Mouse (Mus musculus) hindbrain, embryonic 13.5 days (tissue): ENCODE measurements around the gene Itpr2. TPM values are rescaled to one million over a fixed set of nuclear protein-coding genes. Genes with fewer than 3 reads are reported as not detected.

Experiments
- ATAC-seq: fragments of 200-750 bp; cut with Nextera tagmentation; 2 replicates; pipeline ENCODE4 v1.8.0; 2017; ENCODE audit warnings: moderate TSS enrichment; ENCODE audit not compliant: low FRiP score
- H3K27ac ChIP-seq: fragments of 300-500 bp; sonication (generic); 2 replicates; pipeline ENCODE4 v1.5.1; 2015; ENCODE audit warnings: inconsistent platforms, mild to moderate bottlenecking, moderate library complexity
- H3K27me3 ChIP-seq: fragments of 300-500 bp; sonication (generic); 2 replicates; pipeline ENCODE4 v1.6.1; 2015; ENCODE audit warnings: mild to moderate bottlenecking, inconsistent platforms
- H3K36me3 ChIP-seq: fragments of 300-500 bp; sonication (generic); 2 replicates; pipeline ENCODE4 v1.6.1; 2015; ENCODE audit warnings: mild to moderate bottlenecking, inconsistent platforms
- H3K4me1 ChIP-seq: fragments of 300-500 bp; sonication (generic); replicated peaks from 2 replicates; pipeline ENCODE4 v1.6.1; 2015; ENCODE audit warnings: inconsistent platforms
- H3K4me2 ChIP-seq: fragments of 300-500 bp; sonication (generic); 2 replicates; pipeline ENCODE4 v1.6.1; 2015; ENCODE audit warnings: inconsistent platforms, mild to moderate bottlenecking, moderate library complexity
- H3K4me3 ChIP-seq: fragments of 300-500 bp; sonication (generic); 2 replicates; pipeline ENCODE4 v1.5.1; 2015; ENCODE audit warnings: mild to moderate bottlenecking, inconsistent platforms
- H3K9ac ChIP-seq: fragments of 300-500 bp; sonication (generic); 2 replicates; pipeline ENCODE4 v1.6.1; 2015; ENCODE audit warnings: mild to moderate bottlenecking, inconsistent platforms
- H3K9me3 ChIP-seq: fragments of 300-500 bp; sonication (generic); 2 replicates; pipeline ENCODE4 v1.6.1; 2016; ENCODE audit warnings: inconsistent platforms
- WGBS: fragments of 180-500 bp; shearing (Covaris S2); methylation state at CpG from one replicate; pipeline ENCODE4 v1.1.7; 2015; 5-methylcytosine and 5-hydroxymethylcytosine counted together
- polyA plus RNA-seq: library from polyadenylated mRNA; unstranded; fragments of >200 nt; fragmentation: Nextera tagmentation; extraction: Ambion mirVana; gene quantifications from 2 replicates; pipeline ENCODE4 v1.2.1, GENCODE M21; 2015

Gene Itpr2
- polyA plus RNA-seq, 1 experiment from 2014 or later, result 5.5 TPM

DNA sequence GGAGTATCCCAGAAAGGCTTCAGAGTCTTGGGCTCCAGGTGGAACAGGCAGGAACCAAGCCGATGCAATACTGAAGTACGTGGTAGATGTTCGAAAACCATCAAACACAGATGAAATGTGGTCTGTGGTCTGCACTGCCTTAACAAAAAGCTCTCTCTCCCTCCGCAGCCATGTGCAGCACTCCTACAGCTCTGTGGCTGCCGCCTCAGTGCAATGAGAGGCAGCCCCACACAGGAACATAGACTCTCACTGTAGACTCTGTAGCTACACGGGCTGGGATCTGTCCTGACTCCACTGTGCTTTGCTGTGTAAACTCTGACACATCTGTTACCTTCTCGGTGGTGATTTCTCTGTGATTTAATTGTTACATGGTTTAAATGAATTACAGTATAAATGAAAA, 218.0 kb downstream of the Itpr2 start:
- no peak overlapping the region for H3K4me3 ChIP-seq
- no peaks in the 10 kb centered on the region for H3K27me3 ChIP-seq
- H3K9ac ChIP-seq, result no peak overlapping the region
- no peak overlapping the region for H3K4me2 ChIP-seq
- 74% methylated on average over 7 of the region's 7 CpGs for WGBS
- no peak overlapping the region for H3K27ac ChIP-seq
- ATAC-seq, result no peak
- no peaks in the 10 kb centered on the region for H3K36me3 ChIP-seq
- H3K4me1 ChIP-seq, result peaks cover 6% of the 10 kb centered on the region; the same call in 1 of the 2 replicates
- H3K9me3 ChIP-seq, result no peaks in the 10 kb centered on the region

DNA sequence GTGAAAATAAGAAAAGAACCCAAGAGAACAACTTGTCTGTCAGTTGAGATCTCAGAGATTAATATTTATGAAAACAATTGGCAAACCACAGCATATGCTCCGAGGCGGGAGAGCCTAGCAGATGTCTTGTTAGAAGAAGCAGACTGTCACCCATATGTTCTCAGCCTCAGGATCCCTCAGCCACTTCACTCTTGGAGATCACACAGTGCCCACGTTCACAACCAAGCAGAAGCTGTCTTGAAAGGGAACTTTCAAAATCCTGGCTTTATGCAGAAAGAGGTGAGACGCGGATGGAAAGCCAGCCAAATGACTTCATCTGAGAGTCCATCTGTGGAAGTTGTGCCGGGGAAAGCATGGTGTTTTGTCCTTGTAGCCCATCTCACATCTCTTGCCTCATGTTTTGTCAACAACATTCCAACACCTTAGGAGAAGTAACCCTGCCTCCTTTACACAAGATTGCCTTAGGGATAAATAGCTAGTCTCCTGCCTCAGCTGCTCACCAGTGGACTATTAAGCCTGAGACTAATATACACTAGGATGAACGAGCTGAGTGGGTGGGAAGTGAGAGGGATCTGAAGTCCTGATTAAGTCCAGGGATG, 219.9 kb downstream of the Itpr2 start:
- ATAC-seq, result no peak
- no peak overlapping the region for H3K9ac ChIP-seq
- H3K27me3 ChIP-seq, result no peaks in the 10 kb centered on the region
- no peaks in the 10 kb centered on the region for H3K36me3 ChIP-seq
- peaks cover 6% of the 10 kb centered on the region; the same call in 1 of the 2 replicates for H3K4me1 ChIP-seq
- 76% methylated on average over 7 of the region's 7 CpGs for WGBS
- H3K9me3 ChIP-seq, result no peaks in the 10 kb centered on the region
- no peak overlapping the region for H3K4me2 ChIP-seq
- no peak overlapping the region for H3K27ac ChIP-seq
- H3K4me3 ChIP-seq, result no peak overlapping the region

DNA sequence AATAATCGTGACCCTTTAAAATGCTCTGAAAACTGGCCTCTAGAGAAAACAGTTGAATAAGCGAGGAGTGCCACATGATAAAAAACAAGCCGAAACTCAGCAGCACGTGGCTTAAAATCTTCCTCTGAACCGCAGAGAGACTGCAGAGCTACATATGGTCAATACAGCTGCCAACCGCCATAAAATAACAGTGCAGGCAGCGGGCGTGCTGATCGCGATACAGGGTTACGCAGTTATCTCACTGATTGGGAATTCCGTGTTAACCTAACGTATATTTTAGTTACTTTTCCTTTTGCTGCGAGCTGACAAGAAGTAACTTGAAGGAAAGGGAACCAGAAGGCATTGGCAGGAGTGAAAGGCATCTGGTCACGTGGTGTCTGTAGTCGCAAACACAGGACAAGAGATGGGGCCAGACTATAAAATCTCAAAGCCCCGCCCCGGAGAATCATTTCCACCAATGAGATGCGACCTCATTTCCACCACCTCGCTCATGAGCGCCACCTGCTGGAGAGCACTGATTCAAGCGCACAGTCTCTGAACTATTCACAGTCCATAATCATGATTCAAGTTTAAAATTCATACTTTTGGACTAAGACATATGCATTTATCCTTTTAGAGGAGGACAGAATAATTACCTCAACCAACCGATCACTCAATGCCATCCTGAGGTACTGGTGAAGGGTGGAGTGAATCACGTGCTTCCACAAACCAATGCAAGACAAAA, 220.7 kb downstream of the Itpr2 start:
- Histone ChIP-seq H3K4me1 (peaks cover 6% of the 10 kb centered on the region; the same call in 1 of the 2 replicates), H3K9me3 (no peaks in the 10 kb centered on the region), H3K4me2 (no peak overlapping the region), H3K4me3 (no peak overlapping the region), H3K27me3 (no peaks in the 10 kb centered on the region), H3K27ac (no peak overlapping the region), H3K36me3 (no peaks in the 10 kb centered on the region), H3K9ac (no peak overlapping the region)
- 92% methylated on average over 24 of the region's 24 CpGs for WGBS
- ATAC-seq, result no peak

DNA sequence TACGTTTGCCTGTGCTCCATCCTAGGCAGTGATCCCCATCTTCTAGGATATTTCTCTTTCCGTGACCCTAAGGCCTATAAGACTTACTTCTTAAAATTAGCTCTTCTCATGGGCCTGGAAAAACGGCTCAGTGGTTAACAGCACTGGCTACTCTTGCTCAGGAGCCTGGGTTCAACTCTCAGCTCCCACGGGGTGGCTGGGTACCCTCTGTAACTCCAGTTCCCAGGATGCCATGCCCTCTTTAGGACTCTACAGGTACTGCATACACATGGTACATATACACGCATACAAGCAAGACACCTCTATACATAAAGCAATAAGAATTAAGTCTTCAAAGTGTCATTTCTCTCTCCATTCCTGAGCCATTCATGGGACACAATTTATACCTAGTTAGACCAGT, 228.8 kb downstream of the Itpr2 start:
- Histone ChIP-seq H3K9me3 (no peaks in the 10 kb centered on the region), H3K4me3 (no peak overlapping the region), H3K27me3 (no peaks in the 10 kb centered on the region), H3K36me3 (no peaks in the 10 kb centered on the region), H3K4me2 (no peak overlapping the region), H3K4me1 (peaks cover 12% of the 10 kb centered on the region), H3K9ac (no peak overlapping the region), H3K27ac (no peak overlapping the region)
- whole genome bisulfite sequencing, result 90% methylated on average over 5 of the region's 5 CpGs
- ATAC-seq, result no peak

DNA sequence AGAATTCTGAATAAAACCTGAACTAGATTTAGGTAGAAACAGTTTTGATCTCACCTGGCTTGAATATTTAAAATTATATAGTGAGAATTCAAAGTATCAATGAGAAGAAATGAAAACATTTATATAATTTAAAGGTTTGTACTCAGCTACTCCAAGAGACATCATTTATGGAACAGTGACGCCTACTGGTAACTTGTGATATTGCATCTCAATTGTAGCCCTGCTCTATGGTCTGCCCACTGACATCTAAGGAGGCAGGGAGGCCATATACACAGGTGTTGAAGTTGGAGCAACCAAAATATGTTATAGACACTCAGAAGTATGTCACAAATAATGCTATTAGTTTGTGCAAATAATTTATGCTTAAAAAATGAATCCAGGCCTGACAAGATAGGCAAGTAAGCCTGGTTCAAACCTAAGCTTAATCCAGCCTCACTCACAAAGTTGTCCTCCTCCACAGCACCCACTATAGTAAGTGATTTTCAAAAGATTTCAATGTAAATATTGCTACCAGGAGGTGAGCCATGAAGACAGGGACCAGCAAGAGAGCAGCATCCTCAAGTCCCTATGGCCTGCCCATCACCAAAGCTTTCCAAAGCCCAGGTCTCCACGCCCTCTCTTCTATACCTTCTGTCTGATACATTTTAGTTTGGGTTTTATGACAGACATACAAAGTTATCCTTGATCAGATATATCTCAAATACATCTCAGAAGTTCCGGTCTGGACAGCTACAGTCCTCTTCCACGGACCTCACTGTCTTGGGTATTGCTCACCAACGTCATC, 229.6 kb downstream of the Itpr2 start:
- no peaks in the 10 kb centered on the region for H3K36me3 ChIP-seq
- no peaks in the 10 kb centered on the region for H3K9me3 ChIP-seq
- H3K9ac ChIP-seq, result no peak overlapping the region
- H3K4me1 ChIP-seq, result peaks cover 12% of the 10 kb centered on the region
- ATAC-seq, result no peak
- H3K27me3 ChIP-seq, result no peaks in the 10 kb centered on the region
- H3K27ac ChIP-seq, result no peak overlapping the region
- no peak overlapping the region for H3K4me3 ChIP-seq
- no peak overlapping the region for H3K4me2 ChIP-seq
- 74% methylated on average over 5 of the region's 5 CpGs for WGBS

DNA sequence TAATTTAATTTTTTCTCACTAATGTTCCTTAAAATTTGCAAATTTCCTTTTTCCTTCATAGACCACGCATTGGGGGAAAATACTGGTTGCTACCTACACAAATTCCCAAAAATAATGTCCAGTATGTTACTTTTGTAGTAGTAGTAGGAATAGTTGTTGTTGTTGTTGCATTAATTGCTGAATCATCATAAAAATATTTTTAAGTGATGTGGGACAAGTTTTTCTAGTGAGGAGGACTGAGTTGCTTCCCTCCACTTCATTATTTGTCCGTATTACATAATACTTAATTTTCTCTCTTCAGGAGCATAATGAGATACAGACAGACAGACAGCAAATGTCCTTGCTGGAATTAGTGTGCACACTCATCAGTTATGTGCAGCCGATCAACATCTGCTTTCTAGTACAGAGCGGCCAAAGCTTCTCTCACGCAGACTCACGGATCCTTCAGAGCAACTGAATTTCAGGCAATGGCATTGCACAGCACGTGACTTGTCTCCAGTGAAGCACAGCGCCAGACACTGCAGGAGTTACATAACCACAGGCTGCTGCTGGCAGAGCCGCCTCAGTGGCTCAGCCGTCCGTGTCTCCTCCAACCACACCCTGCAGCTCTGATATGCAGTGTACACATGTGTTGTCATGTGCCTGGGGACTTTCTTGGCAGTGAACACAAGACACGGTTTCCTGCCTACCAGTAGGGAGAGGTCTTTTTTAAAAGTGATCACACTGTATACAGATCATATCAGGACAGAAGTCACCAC, 231.1 kb downstream of the Itpr2 start:
- Histone ChIP-seq H3K36me3 (no peaks in the 10 kb centered on the region), H3K4me1 (peaks cover 12% of the 10 kb centered on the region), H3K9ac (no peak overlapping the region), H3K9me3 (no peaks in the 10 kb centered on the region), H3K27ac (peak overlapping the region; percentile 13; the same call in 1 of the 2 replicates), H3K27me3 (no peaks in the 10 kb centered on the region), H3K4me3 (no peak overlapping the region), H3K4me2 (no peak overlapping the region)
- 48% methylated on average over 12 of the region's 12 CpGs for whole genome bisulfite sequencing
- peak; percentile 90 for ATAC-seq

DNA sequence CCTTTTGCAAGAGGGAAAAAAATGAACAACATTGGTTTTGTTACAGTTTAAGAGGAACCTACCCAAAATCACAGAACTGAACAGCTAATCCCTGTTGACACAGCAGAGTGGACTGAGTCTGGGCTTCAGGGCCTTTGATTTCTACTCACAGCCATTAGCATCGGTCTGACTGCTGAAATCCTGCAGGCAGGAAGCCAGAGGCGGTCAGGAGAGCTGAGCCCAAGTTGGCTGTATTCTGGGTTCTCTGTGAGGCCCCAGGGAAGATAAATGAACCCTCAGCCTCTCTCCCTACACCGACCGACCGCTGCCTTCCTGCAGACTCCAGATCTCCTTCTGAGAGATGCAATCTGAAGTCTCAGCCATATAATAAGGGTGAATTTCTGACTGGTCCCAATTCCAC, 231.9 kb downstream of the Itpr2 start:
- no peak overlapping the region for H3K4me2 ChIP-seq
- no peak overlapping the region for H3K27ac ChIP-seq
- H3K4me1 ChIP-seq, result peaks cover 12% of the 10 kb centered on the region
- H3K36me3 ChIP-seq, result no peaks in the 10 kb centered on the region
- 35% methylated on average over 5 of the region's 5 CpGs for WGBS
- H3K9ac ChIP-seq, result no peak overlapping the region
- no peaks in the 10 kb centered on the region for H3K27me3 ChIP-seq
- H3K9me3 ChIP-seq, result no peaks in the 10 kb centered on the region
- no peak for ATAC-seq
- no peak overlapping the region for H3K4me3 ChIP-seq

DNA sequence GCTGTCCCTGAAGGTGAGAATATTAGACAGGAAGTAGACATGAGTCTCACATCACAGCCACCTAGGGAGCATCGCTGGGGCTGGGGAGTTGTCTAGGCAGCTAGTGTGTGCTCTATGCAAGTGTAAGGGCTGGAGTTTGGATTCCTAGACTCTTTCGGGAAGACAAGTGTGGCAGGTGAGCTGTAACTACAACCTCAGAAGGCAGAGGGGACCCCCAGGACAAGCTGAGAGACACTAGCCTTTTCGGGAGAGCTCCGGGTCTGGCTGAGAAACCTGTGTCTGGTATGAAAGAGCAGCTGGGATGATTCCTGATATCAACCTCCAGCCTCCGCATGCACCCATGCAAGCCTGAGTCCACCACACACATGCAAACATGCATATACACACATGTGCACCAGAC, 232.7 kb downstream of the Itpr2 start:
- Histone ChIP-seq H3K9ac (no peak overlapping the region), H3K27ac (no peak overlapping the region), H3K36me3 (no peaks in the 10 kb centered on the region), H3K27me3 (no peaks in the 10 kb centered on the region), H3K4me1 (peaks cover 12% of the 10 kb centered on the region), H3K9me3 (no peaks in the 10 kb centered on the region), H3K4me2 (no peak overlapping the region), H3K4me3 (no peak overlapping the region)
- 95% methylated on average over 5 of the region's 5 CpGs for WGBS
- ATAC-seq, result no peak

DNA sequence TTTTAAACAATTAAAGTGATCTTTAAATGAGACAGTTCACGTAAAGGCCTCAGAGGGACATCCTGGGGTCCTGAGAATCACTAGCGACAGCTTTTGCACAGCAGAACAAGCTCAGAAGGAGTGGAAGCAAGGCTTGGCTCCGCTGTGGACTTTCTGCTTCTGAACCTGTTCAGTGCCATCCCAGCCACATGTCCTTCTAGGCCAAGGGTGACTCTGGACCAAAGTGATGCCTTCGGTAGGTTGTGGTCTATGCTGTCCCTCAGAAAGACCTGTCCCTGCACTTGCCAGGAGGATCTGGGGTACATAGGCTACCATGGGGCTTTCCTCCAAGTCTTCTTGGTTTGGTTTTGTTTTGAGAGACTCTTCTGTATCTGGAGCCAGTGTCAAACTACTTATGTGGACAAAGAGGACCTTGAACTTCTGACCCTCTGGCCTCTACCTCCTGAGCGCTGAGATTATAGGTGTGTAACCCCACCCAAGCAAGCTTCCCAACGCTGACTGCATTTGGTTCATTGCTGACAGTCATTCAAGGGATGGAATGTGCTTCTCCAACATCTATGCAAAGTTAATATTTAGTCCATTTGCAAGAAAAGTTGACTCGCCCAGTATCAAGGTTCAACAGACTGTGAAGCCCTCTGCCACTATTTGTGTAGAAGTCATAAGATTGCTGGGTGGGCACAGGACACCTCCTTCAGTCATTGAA, 241.2 kb downstream of the Itpr2 start:
- no peak overlapping the region for H3K4me2 ChIP-seq
- ATAC-seq, result no peak

DNA sequence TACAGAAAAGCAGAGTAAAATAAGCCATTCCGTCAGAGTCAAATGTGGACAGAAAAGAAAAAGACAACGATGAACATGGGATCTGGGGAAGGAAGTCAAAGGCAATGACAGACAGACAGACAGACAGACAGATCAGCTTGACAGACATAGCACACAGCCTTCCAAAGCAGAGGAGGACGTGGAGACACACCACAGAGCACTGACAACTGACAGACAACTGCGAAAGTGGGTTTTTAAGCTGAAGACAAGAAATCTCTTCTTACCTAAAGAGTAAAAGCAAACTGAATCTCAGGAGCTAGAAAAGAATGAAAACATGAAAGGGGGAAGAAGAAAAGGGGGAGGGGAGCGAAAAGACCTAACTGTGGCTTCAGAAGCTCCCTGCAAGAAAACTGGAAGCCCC, 243.3 kb downstream of the Itpr2 start:
- H3K27me3 ChIP-seq, result no peaks in the 10 kb centered on the region
- H3K36me3 ChIP-seq, result no peaks in the 10 kb centered on the region
- H3K9me3 ChIP-seq, result no peaks in the 10 kb centered on the region
- H3K9ac ChIP-seq, result no peak overlapping the region
- no peak overlapping the region for H3K27ac ChIP-seq
- no peak overlapping the region for H3K4me2 ChIP-seq
- WGBS, result 93% methylated on average over 5 of the region's 5 CpGs
- ATAC-seq, result no peak
- peaks cover 9% of the 10 kb centered on the region; the same call in 1 of the 2 replicates for H3K4me1 ChIP-seq
- H3K4me3 ChIP-seq, result no peak overlapping the region

More for the DNA sequence above, 241.2 kb downstream of the Itpr2 start:
- H3K9ac ChIP-seq, result no peak overlapping the region
- H3K36me3 ChIP-seq, result no peaks in the 10 kb centered on the region
- H3K9me3 ChIP-seq, result no peaks in the 10 kb centered on the region
- H3K4me1 ChIP-seq, result no peaks in the 10 kb centered on the region
- no peaks in the 10 kb centered on the region for H3K27me3 ChIP-seq
- no peak overlapping the region for H3K4me3 ChIP-seq
- 94% methylated on average over 7 of the region's 7 CpGs for WGBS
- H3K27ac ChIP-seq, result no peak overlapping the region

DNA sequence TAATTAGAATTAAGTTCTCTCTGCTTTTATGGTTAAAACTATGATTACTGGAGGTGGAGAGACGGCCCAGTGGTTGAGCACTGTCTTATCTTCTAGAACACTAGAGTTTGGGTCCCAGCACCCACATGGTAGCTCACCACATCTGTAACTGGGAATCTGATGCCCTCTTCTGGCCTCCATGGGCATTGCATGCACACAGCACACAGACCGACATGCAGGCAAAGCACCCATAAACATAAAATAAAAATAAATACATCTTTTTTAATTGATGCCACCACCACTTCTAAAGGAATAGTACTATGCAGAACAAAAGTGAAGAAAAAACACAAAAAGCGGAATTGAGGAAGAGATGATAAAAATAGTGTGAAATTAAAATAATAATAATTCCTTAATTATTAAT, 243.8 kb downstream of the Itpr2 start:
- no peaks in the 10 kb centered on the region for H3K36me3 ChIP-seq
- no peak for ATAC-seq
- no peaks in the 10 kb centered on the region for H3K27me3 ChIP-seq
- no peak overlapping the region for H3K27ac ChIP-seq
- 95% methylated on average over 3 of the region's 3 CpGs for WGBS
- H3K9ac ChIP-seq, result no peak overlapping the region
- H3K4me3 ChIP-seq, result no peak overlapping the region
- peaks cover 12% of the 10 kb centered on the region; the same call in 1 of the 2 replicates for H3K4me1 ChIP-seq
- H3K4me2 ChIP-seq, result no peak overlapping the region
- no peaks in the 10 kb centered on the region for H3K9me3 ChIP-seq
